Mouse (Mus musculus): ENCODE data around the gene Pmis2.

DNA sequence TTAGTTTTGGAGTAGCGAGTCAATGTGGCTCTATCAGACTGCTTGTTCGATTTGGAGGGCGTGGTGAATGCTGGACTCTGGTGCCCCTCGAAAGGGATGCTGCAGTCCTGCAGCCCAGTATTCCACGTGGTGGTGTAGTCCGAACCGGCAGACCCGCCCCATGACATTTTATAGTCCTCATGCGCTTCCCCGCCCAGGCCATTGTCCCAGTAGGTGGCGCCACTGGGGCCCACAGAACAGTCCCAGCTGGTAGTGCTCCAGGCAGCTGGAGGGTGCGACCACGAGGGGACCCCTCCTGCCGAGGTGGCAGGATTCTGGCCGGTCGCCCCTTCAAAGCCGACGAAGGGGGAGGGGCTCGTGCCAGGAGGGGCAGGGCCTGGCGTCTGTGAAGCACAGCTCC lies 36.8 kb downstream of the Pmis2 start:
- TF ChIP-seq CTCF (IDR thresholded peaks at IDR 0.05; ENCODE audit: low read depth) (peak; percentile 76), EP300 (optimal IDR thresholded peaks at IDR 0.05) (no peak)
